Mouse (Mus musculus): ENCODE results near the gene Rbm3. TPM values are rescaled to one million over a fixed set of nuclear protein-coding genes. Genes with fewer than 3 reads are reported as not detected.

Gene Rbm3
- 531 and 573 TPM in 2 replicates for polyA plus RNA-seq (2016; fragmentation: Nextera tagmentation; extraction: Ambion mirVana)

DNA sequence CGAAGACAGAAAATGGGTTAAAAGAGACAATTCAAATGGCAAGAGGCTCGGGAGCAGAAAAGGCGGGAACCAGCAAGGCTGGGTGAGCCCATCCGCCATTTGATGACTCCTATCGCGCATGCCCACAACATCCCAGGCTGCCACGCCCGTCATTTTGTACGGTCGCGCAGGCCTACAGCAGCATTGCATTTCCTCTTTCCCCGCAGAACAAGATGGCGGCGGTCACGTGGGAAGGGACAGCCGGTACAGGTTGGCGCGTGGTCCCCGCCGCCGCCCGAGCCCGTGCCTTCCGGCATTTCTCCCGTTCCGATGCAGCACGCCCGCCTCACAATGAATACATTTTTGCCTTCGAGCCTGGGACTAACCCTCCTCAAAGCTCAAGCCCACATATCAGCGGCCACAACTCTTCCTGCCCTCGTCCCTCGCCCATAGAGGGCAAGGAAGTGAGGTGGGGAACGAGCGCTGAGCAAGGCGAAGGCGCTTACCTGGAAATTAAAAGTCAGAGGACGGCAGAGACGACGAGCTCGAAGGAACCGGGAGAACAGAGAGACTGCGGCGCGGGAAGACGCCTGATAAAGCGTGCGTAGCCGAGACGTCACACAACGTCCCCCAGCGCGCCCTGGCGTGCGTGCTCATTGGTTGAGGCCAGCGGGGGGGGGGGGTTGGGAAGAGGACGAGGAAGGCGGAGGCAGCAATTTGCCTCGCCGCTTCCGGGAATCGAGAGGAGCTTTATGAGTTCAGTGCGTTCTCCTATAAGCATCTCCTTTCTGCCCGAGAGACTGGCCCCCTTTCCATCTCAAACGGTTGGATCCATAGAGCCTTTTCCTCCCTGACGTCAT is at the start of gene Rbm3:
TSS of gene Rbm3 (minus strand) at position 728 of the 839 bp plus-strand sequence.
- H3K9ac ChIP-seq (replicated peaks), result peak within 1 kb of the TSS; percentile 78
- WGBS, result 22% methylated on average over 59 of the region's 65 CpGs
- 0 out of 2 replicates have a peak, but pooled peaks cover 6% of the 10 kb centered on the region for H3K4me1 ChIP-seq (replicated peaks)
- no peaks in the 10 kb centered on the region for H3K27me3 ChIP-seq
- peaks cover 32% of the 10 kb centered on the region for H3K36me3 ChIP-seq
- H3K4me2 ChIP-seq, result peak within 1 kb of the TSS; percentile 82
- peak; percentile 91 for ATAC-seq (ENCODE audit: insufficient number of reproducible peaks, insufficient read depth, low FRiP score, low TSS enrichment, low read depth)
- H3K27ac ChIP-seq, result peak within 1 kb of the TSS; percentile 98
- H3K9me3 ChIP-seq, result no peaks in the 10 kb centered on the region
- peak within 1 kb of the TSS; percentile 56 for H3K4me3 ChIP-seq (replicated peaks)

- ATAC-seq (ENCODE audit: insufficient number of reproducible peaks, insufficient read depth, low FRiP score, low TSS enrichment, low read depth), result peak; percentile 26; the same call in 1 of the 2 replicates
- H3K9ac ChIP-seq (replicated peaks), result peak within 1 kb of the TSS; percentile 51
- H3K4me1 ChIP-seq (replicated peaks), result no peaks in the 10 kb centered on the region
- no peaks in the 10 kb centered on the region for H3K36me3 ChIP-seq
- 0 out of 2 replicates have a peak, but pooled peaks cover 4% of the 10 kb centered on the region for H3K9me3 ChIP-seq
- H3K27ac ChIP-seq, result peak within 1 kb of the TSS; percentile 73
- 30% methylated on average over 10 of the region's 10 CpGs for WGBS
- no peaks in the 10 kb centered on the region for H3K27me3 ChIP-seq
- peak within 1 kb of the TSS; percentile 58 for H3K4me2 ChIP-seq
- peak within 1 kb of the TSS; percentile 49 for H3K4me3 ChIP-seq (replicated peaks)
These were observed 47.7 kb upstream of the Rbm3 start, which contains the start of gene Ebp for GRCm38 (mm10) chrX:8193419-8193723. Gene Ebp, minus strand, starts transcription at chrX:8193512.

DNA sequence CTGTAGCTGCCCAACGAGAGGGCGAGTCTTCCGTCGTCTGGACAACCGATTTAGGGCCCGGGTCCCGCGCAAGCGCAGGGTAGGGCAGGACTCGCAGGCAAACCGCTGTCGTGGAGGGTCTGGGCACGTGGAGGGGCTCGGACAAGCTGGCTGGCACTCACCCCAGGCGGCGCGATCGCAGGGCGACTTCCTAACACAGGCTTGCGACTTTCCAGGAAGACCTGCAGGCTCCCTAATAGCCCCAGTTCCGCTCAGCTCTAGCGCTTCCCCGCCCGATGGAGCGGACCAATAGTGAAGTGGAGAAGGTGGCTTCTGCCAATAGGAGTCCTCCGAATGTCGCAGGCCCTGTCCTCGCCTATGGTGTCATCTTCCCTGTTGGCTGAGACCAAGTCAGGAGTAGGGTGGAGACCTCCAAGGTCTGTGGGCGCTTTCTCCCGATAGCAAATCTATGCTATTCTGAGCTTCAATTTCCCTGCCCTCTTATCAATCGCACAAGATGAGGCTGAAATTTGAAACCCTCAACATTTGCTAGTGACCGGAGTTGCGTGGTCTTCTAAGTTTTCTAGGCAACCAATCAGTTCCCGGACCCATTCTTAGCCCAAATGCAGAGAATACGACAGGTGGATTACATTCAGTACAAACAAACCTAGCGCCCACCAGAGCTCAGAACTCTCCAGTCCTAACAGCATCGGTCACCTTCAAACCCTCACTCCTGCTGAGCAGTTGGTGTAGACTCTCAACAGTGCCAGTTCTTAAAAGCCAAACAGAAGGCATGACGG is 47.1 kb upstream of the Rbm3 start:
- Histone ChIP-seq H3K27me3 (no peaks in the 10 kb centered on the region), H3K27ac (peak overlapping the region; percentile 73), H3K4me2 (peak overlapping the region; percentile 58), H3K36me3 (no peaks in the 10 kb centered on the region), H3K4me3 (replicated peaks) (peak overlapping the region; percentile 49), H3K4me1 (replicated peaks) (no peaks in the 10 kb centered on the region), H3K9ac (replicated peaks) (peak overlapping the region; percentile 51), H3K9me3 (0 out of 2 replicates have a peak, but pooled peaks cover 4% of the 10 kb centered on the region)
- WGBS, result 15% methylated on average over 38 of the region's 38 CpGs
- ATAC-seq (ENCODE audit: insufficient number of reproducible peaks, insufficient read depth, low FRiP score, low TSS enrichment, low read depth), result peak; percentile 93

DNA sequence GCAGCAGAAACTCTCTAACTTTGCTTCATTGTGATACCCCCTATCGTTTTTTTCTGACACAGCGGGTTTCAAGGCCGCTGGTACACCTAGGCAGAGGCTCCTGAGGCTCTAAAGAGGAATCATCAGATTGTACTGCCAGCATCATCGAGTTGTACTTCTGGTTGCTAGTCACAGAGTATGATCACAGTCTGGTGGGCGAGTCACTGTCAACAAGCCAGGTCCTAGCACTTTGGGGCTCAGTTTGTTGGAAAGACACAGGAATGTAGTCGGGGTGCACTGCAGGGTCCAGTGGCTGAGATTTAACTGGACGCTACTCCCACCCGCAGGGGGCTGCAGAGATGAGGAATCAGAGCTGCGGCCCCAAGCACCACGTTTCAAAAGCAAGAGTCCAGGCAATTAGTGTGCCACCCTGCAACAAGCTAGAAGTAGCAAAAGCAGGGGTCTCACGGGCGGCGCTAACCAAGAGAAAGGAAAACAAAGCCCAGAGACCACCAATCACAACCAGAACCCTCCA is 46.5 kb upstream of the Rbm3 start:
- Histone ChIP-seq H3K4me2 (peak overlapping the region; percentile 58), H3K4me3 (replicated peaks) (peak overlapping the region; percentile 49), H3K36me3 (no peaks in the 10 kb centered on the region), H3K27me3 (no peaks in the 10 kb centered on the region), H3K9me3 (0 out of 2 replicates have a peak, but pooled peaks cover 4% of the 10 kb centered on the region), H3K27ac (peak overlapping the region; percentile 73; the same call in 1 of the 2 replicates), H3K4me1 (replicated peaks) (no peaks in the 10 kb centered on the region), H3K9ac (replicated peaks) (peak overlapping the region; percentile 51)
- ATAC-seq (ENCODE audit: insufficient number of reproducible peaks, insufficient read depth, low FRiP score, low TSS enrichment, low read depth), result no peak
- 17% methylated on average over 13 of the region's 13 CpGs for WGBS

GRCm38 (mm10) chrX:8182871-8183540 is 37.3 kb upstream of the Rbm3 start:
- Histone ChIP-seq H3K4me1 (replicated peaks) (no peaks in the 10 kb centered on the region), H3K4me2 (no peak overlapping the region), H3K9ac (replicated peaks) (no peak overlapping the region), H3K27me3 (no peaks in the 10 kb centered on the region), H3K27ac (no peak overlapping the region), H3K4me3 (replicated peaks) (no peak overlapping the region), H3K9me3 (no peaks in the 10 kb centered on the region), H3K36me3 (peaks cover 5% of the 10 kb centered on the region; the same call in 1 of the 2 replicates)
- no peak for ATAC-seq (ENCODE audit: insufficient number of reproducible peaks, insufficient read depth, low FRiP score, low TSS enrichment, low read depth)
- 28% methylated on average over 7 of the region's 7 CpGs for WGBS

DNA sequence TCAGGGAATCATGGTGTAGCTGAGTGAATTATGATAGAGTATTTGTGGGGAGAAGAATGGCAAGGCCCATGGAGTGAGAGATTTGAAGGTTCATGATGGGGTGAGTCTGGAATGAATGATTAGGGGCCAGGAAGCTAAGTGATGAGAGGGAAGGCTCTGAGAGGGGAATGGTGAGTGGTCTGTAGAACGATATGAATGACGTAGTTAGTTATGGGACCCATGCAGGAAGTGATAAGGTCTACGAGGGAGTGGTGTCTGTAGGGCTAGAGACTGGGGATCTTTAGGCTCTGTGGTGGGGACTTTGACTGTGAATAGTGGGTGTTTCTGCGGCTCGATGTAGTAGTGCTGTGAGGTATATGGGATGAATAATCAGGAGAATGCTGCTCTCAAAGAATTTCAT is 34.0 kb upstream of the Rbm3 start:
- no peaks in the 10 kb centered on the region for H3K9me3 ChIP-seq
- ATAC-seq (ENCODE audit: insufficient number of reproducible peaks, insufficient read depth, low FRiP score, low TSS enrichment, low read depth), result no peak
- no peak overlapping the region for H3K4me2 ChIP-seq
- no peak overlapping the region for H3K9ac ChIP-seq (replicated peaks)
- H3K4me3 ChIP-seq (replicated peaks), result no peak overlapping the region
- 90% methylated on average over 5 of the region's 5 CpGs for WGBS
- no peaks in the 10 kb centered on the region for H3K4me1 ChIP-seq (replicated peaks)
- no peaks in the 10 kb centered on the region for H3K27me3 ChIP-seq
- H3K27ac ChIP-seq, result no peak overlapping the region
- no peaks in the 10 kb centered on the region for H3K36me3 ChIP-seq

- no peak for ATAC-seq (ENCODE audit: insufficient number of reproducible peaks, insufficient read depth, low FRiP score, low TSS enrichment, low read depth)
- no peaks in the 10 kb centered on the region for H3K27me3 ChIP-seq
- no peaks in the 10 kb centered on the region for H3K36me3 ChIP-seq
- H3K4me1 ChIP-seq (replicated peaks), result no peaks in the 10 kb centered on the region
- no peaks in the 10 kb centered on the region for H3K9me3 ChIP-seq
- no peak overlapping the region for H3K4me2 ChIP-seq
- 95% methylated on average over 2 of the region's 2 CpGs for WGBS
- no peak overlapping the region for H3K27ac ChIP-seq
- no peak overlapping the region for H3K9ac ChIP-seq (replicated peaks)
- H3K4me3 ChIP-seq (replicated peaks), result no peak overlapping the region
These were observed 33.2 kb upstream of the Rbm3 start for GRCm38 (mm10) chrX:8178871-8179270.

GRCm38 (mm10) chrX:8175504-8176385 is 30.1 kb upstream of the Rbm3 start, which contains the start of gene Tbc1d25:
Gene Tbc1d25, minus strand, starts transcription at chrX:8176181.
- H3K4me3 ChIP-seq (replicated peaks), result peak within 1 kb of the TSS; percentile 56
- H3K9me3 ChIP-seq, result no peaks in the 10 kb centered on the region
- no peaks in the 10 kb centered on the region for H3K27me3 ChIP-seq
- ATAC-seq (ENCODE audit: insufficient number of reproducible peaks, insufficient read depth, low FRiP score, low TSS enrichment, low read depth), result peak; percentile 92
- 0 out of 2 replicates have a peak within 1 kb of the TSS, but pooled peaks have one; percentile 41 for H3K27ac ChIP-seq
- H3K4me1 ChIP-seq (replicated peaks), result no peaks in the 10 kb centered on the region
- WGBS, result 12% methylated on average over 56 of the region's 56 CpGs
- H3K4me2 ChIP-seq, result peak within 1 kb of the TSS; percentile 53
- H3K36me3 ChIP-seq, result peaks cover 8% of the 10 kb centered on the region; the same call in 1 of the 2 replicates
- peak within 1 kb of the TSS; percentile 54 for H3K9ac ChIP-seq (replicated peaks)

DNA sequence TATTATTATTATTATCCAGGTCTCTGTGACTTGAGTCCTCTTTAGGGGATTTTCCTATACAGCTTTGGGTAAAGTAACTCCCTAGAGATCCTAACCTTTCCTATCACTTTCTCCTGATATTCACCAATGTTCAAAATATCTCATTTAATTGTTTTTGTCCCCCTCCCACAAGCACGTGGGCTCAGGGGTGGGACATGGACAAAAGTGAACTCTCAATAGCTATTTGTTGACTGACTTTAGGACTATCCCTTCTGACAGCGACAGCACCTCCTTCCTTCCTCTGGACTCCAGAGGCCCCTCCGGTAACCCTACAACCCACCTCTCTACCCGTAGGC is 29.5 kb upstream of the Rbm3 start:
- no peak; the same call in 1 of the 2 replicates for ATAC-seq (ENCODE audit: insufficient number of reproducible peaks, insufficient read depth, low FRiP score, low TSS enrichment, low read depth)
- peak overlapping the region; percentile 56 for H3K4me3 ChIP-seq (replicated peaks)
- H3K9me3 ChIP-seq, result no peaks in the 10 kb centered on the region
- H3K36me3 ChIP-seq, result peaks cover 10% of the 10 kb centered on the region; the same call in 1 of the 2 replicates
- H3K27me3 ChIP-seq, result no peaks in the 10 kb centered on the region
- peak overlapping the region; percentile 53 for H3K4me2 ChIP-seq
- no peaks in the 10 kb centered on the region for H3K4me1 ChIP-seq (replicated peaks)
- peak overlapping the region; percentile 54 for H3K9ac ChIP-seq (replicated peaks)
- 14% methylated on average over 4 of the region's 4 CpGs for WGBS
- H3K27ac ChIP-seq, result no peak overlapping the region
